Mouse (Mus musculus) C2C12 (cell line): Measurements from ENCODE around the gene Eid2b.

Experiments used
- CTCF ChIP-seq: IDR thresholded peaks from one replicate; pipeline ENCODE4 v1.5.1; 2011; ENCODE audit not compliant: control insufficient read depth, insufficient read depth, insufficient read length
- USF1 ChIP-seq: IDR thresholded peaks from one replicate; pipeline ENCODE4 v1.6.1; 2011; ENCODE audit warnings: low read depth, mild to moderate bottlenecking, control low read depth, moderate library complexity

- TF ChIP-seq CTCF (no peak), USF1 (no peak)
These were observed 41.2 kb downstream of the Eid2b start for GRCm38 (mm10) chr7:28318714-28319113.
